Mouse (Mus musculus): ENCODE data around the gene Ago3.

Gene Ago3

GRCm38 (mm10) chr4:126423866-126424265, 5.5 kb downstream of the Ago3 start:
- no peak for DNase-seq (ENCODE audit: extremely low spot score)

- DNase-seq (ENCODE audit: extremely low spot score) = no peak
Measured at GRCm38 (mm10) chr4:126415707-126416106, 13.6 kb downstream of the Ago3 start.

GRCm38 (mm10) chr4:126412526-126412925, 16.8 kb downstream of the Ago3 start:
- no peak for DNase-seq (ENCODE audit: extremely low spot score)

- no peak for DNase-seq (ENCODE audit: extremely low spot score)
Measured at GRCm38 (mm10) chr4:126371497-126371896, 57.9 kb downstream of the Ago3 start.

- DNase-seq (ENCODE audit: extremely low spot score) = no peak
Measured at GRCm38 (mm10) chr4:126360069-126360468, 69.3 kb downstream of the Ago3 start.

GRCm38 (mm10) chr4:126343451-126343850, 85.9 kb downstream of the Ago3 start:
- no peak for DNase-seq (ENCODE audit: extremely low spot score)

- DNase-seq (ENCODE audit: extremely low spot score) = no peak
Measured at GRCm38 (mm10) chr4:126339461-126339860, 89.9 kb downstream of the Ago3 start.

GRCm38 (mm10) chr4:126332358-126332757, 97.0 kb downstream of the Ago3 start:
- no peak for DNase-seq (ENCODE audit: extremely low spot score)

- no peak for DNase-seq (ENCODE audit: extremely low spot score)
Measured at GRCm38 (mm10) chr4:126331751-126332150, 97.6 kb downstream of the Ago3 start.

- no peak for DNase-seq (ENCODE audit: extremely low spot score)
Measured at GRCm38 (mm10) chr4:126330295-126330694, 99.1 kb downstream of the Ago3 start.

- DNase-seq (ENCODE audit: extremely low spot score) = no peak
Measured at GRCm38 (mm10) chr4:126326036-126326435, 103.3 kb downstream of the Ago3 start.

- DNase-seq (ENCODE audit: extremely low spot score) = peak; percentile 15
Measured at GRCm38 (mm10) chr4:126325281-126325861, 104.0 kb downstream of the Ago3 start, which contains the start of gene Tekt2. Gene Tekt2 (minus strand): TSS chr4:126325688.

- DNase-seq (ENCODE audit: extremely low spot score) = no peak
Measured at GRCm38 (mm10) chr4:126324861-126325260, 104.5 kb downstream of the Ago3 start.

GRCm38 (mm10) chr4:126322646-126323045, 106.7 kb downstream of the Ago3 start:
- no peak for DNase-seq (ENCODE audit: extremely low spot score)

- DNase-seq (ENCODE audit: extremely low spot score) = no peak
Measured at GRCm38 (mm10) chr4:126321854-126322511, 107.4 kb downstream of the Ago3 start.

GRCm38 (mm10) chr4:126321111-126321853, 108.1 kb downstream of the Ago3 start, which contains the start of gene Adprhl2:
Gene Adprhl2 (minus strand): TSS chr4:126321703.
- peak; percentile 99 for DNase-seq (ENCODE audit: extremely low spot score)

GRCm38 (mm10) chr4:126319806-126320205, 109.5 kb downstream of the Ago3 start:
- DNase-seq (ENCODE audit: extremely low spot score) = no peak

GRCm38 (mm10) chr4:126316443-126317040, 112.8 kb downstream of the Ago3 start:
- DNase-seq (ENCODE audit: extremely low spot score) = no peak

- DNase-seq (ENCODE audit: extremely low spot score) = no peak
Measured at GRCm38 (mm10) chr4:126315931-126316330, 113.4 kb downstream of the Ago3 start.

- no peak for DNase-seq (ENCODE audit: extremely low spot score)
Measured at GRCm38 (mm10) chr4:126314393-126314792, 115.0 kb downstream of the Ago3 start.

- no peak for DNase-seq (ENCODE audit: extremely low spot score)
Measured at GRCm38 (mm10) chr4:126313202-126313601, 116.2 kb downstream of the Ago3 start.

- no peak for DNase-seq (ENCODE audit: extremely low spot score)
Measured at GRCm38 (mm10) chr4:126311566-126312200, 117.7 kb downstream of the Ago3 start.

Data from embryo, embryonic 9.5 days (tissue).